Mouse (Mus musculus) monocyte, adult 2 months (primary cell): ENCODE measurements around the gene Fahd1.

Source experiments
- DNase-seq, 2 experiments: peaks; one replicate each; pipeline ENCODE4 v3.0.0; 2022; ENCODE audit warnings: low spot score in 2 of 2, low read depth in 1 of 2

The Fahd1 gene

DNA sequence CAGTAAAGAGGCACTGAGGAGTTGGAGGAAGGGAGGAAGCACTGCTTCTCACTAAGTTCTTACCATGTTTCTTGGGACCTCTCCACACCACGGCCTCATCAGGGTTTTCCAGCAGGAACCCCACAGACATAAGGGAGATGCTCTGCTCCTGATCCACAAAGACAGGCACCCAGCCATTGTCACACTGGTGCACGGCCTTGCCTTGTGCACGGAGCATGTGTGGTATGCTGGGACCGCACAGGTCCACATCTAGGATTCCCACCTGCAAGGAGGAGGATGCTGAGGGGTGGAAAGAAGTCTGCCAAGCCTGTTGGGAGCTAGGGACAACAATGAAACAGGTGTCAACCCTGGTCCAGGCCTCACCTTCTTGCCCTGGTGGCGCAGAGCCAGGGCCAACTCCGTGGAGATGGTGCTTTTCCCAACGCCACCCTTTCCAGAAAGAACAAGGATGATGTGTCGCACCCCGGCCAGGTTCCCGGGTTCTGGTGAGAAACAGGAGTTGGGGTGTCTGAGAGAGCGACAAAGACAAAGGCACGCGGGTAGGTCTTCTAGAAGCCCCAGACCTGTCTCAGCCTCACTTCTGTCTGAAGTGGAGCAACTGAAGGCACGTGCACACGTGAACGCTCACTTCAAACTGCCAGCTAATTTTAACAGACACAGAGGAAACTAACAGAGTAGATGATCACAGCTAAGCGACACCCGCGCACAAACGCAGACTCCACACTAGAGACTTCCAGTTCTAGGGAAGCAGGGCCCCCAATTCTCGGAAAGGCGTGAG is 35.4 kb upstream of the Fahd1 start:
- no peak for DNase-seq

DNA sequence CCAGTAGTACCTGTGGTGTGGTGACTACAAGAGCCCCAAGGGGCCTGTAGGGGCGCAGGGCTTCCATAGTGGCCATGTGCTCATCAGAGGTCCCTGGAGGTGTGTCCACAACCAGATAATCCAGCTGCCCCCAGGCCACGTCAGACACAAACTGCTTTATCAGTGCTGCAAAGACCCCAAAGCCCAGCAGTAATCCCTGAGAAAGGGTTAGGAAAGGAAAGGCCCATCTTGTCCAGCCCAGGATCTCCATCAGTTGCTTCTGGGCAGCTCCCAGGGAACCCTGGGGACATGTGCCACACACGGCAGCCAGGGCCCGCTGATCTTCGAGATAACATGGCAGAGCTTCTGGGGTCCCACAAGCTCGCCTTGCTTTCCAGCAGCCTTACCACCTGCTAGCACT is 34.2 kb upstream of the Fahd1 start:
- no peak for DNase-seq

DNA sequence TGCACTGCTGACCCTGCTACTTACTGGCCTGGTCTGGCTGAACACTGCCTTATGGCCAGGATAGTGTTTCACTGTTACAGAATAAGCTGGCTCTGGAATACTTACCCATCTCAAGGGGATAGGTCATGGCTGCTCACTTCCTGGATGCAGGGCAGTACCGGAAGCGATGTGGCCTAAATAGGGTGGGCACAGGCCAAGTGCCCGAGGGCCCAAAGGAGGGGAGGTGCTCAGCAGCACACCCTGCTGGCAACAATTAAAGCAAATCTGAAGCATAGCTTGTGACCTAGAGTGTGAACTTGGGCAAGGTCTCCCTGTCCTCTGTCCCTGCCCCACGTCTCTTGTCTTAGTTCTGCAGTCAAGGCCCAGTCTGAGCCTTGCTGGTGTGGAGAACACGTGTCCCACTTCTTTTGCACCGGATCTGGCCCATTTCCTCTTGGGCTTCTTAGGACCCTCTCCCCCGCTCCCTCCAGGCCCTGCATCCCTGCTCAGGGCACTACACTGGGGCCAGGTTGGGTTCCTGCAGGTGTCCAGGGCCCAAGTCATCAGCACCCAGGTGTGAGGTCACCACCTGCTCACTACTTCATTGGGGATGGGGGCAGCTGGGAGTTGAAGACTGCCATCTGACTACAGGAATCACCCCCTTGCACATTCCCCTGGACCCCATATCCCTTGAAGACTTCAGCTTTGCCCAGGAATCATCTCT is 31.7 kb upstream of the Fahd1 start:
- DNase-seq: no peak

DNA sequence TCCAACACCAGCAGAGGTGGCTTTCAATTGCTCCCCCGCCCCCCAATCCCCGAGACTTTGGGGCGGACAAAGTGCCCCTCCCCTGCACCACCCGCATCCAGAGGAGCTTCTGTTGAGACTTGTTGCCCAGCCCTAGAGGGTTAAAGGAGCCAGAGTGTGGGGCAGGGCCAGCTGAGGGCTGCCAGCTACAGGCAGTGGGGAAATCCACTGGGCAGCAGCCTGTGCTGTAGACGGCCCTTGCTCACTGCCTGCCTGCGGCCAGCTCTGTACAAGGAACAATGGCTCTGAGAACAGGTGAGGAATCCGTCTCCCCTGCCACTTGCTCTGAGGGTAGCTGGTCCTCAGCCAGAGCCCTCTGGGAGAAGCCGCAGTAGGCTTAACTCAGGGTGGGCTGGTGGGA is 28.4 kb upstream of the Fahd1 start:
- no peak for DNase-seq

DNA sequence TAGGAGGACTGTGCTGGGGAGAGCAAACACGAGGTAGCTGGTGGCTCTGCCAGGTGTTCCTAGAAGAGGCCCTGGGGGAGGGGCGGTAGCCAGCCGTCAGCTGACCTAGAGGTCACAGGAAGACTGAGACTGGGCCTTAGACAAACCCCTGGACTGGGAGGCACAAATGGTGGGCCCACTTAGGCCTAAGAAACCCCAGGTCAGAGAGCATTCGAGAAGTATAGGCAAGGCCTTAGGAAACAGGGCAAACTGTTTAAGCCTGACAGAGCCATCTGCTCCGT is 27.9 kb upstream of the Fahd1 start:
- DNase-seq: no peak

GRCm38 (mm10) chr17:24877336-24878116 is 27.4 kb upstream of the Fahd1 start:
- DNase-seq: no peak

GRCm38 (mm10) chr17:24874989-24875388 is 24.8 kb upstream of the Fahd1 start:
- DNase-seq: no peak

GRCm38 (mm10) chr17:24874405-24874745 is 24.2 kb upstream of the Fahd1 start:
- no peak for DNase-seq

- DNase-seq: no peak
These were observed 23.7 kb upstream of the Fahd1 start for GRCm38 (mm10) chr17:24873695-24874404.

- no peak for DNase-seq
These were observed 17.8 kb upstream of the Fahd1 start for GRCm38 (mm10) chr17:24867914-24868313.

- no peak for DNase-seq
These were observed 15.6 kb upstream of the Fahd1 start, which contains the start of gene Igfals for GRCm38 (mm10) chr17:24865776-24866175. Gene Igfals (plus strand): TSS chr17:24865997.

- no peak for DNase-seq
These were observed 11.6 kb upstream of the Fahd1 start for GRCm38 (mm10) chr17:24861785-24862184.

- no peak for DNase-seq
These were observed 9.9 kb upstream of the Fahd1 start for GRCm38 (mm10) chr17:24860076-24860475.

DNA sequence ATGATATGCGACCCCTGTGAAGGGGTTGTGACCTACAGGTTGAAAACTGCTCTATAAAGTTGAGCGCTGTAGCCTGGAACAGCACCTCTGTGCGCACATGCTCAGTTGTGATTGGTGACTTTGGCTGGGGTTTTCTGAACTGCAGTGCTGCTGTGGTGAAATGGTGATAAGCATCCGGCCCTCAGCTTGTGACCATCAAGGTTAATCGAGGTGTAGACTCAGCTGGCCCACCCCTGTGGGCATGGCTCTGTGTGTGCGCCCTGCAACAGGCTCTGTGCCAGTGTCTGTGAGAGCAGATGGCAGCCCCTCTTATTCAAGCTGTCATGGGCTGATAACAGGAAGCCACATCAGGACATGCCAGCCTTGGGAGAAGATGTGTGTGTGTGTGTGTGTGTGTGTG is 8.8 kb upstream of the Fahd1 start:
- DNase-seq: no peak

GRCm38 (mm10) chr17:24857831-24858470 is 7.8 kb upstream of the Fahd1 start:
- no peak for DNase-seq

- DNase-seq: no peak
These were observed 6.4 kb upstream of the Fahd1 start for GRCm38 (mm10) chr17:24856589-24856988.

DNA sequence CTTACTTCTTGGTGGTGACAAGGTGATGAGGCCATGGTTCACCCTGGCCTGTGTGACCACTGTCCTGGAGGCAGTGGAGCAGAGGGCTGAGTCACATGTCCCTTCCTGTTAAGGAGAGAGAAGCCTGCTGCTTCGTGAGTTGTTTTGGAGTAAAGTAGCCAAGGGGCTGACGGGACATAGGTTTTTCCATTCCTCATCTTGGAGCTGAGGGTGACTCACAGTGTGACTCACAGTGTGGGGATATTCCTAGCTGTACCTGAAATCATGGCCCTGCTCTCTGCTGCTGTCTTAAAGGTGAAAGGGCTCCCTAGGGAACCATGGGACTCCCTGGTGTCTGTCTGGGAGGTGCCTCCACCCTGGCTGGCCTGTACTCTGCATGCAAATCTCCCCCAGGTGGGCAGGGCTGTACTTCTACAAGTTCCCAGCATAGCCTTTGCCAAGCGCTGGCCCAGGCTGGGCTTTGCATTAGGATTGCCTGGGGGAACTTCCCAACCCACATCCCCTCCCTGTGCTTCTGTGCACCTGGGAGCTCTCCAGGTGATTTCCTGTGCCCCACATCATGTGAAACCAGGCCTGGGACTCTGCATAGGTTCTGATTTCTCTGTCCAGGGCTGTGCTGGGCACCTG is 5.8 kb upstream of the Fahd1 start:
- DNase-seq: no peak

DNA sequence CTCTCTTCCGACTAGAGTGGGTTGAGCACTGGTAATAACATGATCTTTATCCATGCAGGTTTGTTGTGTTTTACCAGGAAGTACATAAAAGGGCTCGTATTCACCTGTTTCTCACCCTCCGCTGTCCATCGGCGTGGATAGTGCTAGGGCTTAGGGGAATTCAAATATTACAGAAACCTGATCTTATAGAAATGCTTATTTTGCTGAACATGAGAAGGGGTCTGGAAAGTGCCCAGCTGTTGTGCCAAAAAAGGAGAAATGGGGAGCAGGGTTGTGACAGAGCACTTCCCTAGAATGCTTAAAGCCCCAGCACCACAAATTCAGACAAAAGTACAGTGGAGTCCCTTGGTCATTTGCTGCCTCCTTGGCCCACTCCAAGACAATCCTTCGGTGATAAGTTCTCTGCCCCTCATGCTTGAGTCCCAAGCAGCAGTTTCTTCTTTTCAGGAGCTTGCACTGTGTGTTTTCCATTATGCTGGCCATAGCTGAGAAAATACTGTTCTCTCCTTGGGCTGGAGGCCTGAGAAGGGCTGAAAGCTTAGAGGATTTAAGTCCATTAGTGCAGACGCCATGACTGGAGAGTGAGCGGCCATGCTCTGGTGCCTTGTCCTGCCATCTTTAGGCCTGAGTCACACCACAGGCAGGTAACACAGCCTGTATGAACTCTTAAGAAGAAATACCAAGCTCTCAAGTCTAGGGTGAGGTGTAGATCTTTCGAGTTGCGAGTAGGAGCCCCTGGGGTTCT is 1.4 kb upstream of the Fahd1 start:
- DNase-seq: peak in 1 of 2 experiments; percentile 18

DNA sequence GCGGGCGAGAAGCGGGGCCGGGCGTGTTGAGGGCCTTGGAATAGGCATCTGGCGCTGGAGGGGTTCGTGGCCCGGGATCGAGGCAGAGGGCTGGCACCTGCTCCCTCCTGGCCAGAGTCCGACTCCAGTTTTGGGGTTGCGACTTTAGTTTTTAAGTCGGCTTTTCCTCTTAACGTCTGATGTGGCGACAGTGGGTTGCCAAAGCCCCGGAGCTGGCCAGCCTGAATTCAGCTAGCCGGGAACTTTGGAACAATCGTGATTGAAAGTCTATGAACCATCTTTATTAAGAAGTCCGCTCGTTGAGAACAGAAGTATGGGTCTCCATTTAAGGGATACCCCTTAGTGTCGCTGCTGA is 586 bp upstream of the Fahd1 start:
- no peak for DNase-seq

DNA sequence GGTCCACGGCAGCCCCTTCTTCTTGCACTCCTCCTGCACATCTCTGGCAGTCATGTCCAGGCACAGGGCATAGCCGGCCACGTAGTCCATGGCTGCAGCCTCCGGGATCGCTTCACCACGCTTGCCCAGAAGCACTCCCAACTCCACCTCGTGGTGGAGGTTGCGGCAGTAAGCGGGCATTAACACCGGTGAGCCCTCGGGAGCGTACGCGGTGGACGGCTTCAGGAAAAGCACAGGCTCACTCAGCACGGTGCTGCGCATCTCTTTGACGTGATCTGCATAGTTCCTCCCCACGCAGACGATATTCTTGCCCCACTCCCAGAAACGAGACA is 465 bp downstream of the Fahd1 start:
- DNase-seq: no peak
